Mouse (Mus musculus) hindbrain, embryonic 11.5 days (tissue): ENCODE data around the gene Gm21060. TPM values are rescaled to one million over a fixed set of nuclear protein-coding genes. Genes with fewer than 3 reads are reported as not detected.

ENCODE experiments used
- ATAC-seq: fragments of 200-750 bp; cut with Nextera tagmentation; 2 replicates; pipeline ENCODE4 v1.8.0; 2017; ENCODE audit warnings: mild to moderate bottlenecking, moderate TSS enrichment, moderate library complexity; ENCODE audit not compliant: low FRiP score
- DNase-seq: peaks from one replicate; pipeline ENCODE4 v3.0.0-alpha.2; 2015; ENCODE audit warnings: low spot score
- H3K27ac ChIP-seq: fragments of 300-500 bp; sonication (generic); 2 replicates; pipeline ENCODE4 v1.5.1; 2014; ENCODE audit warnings: mild to moderate bottlenecking, low read depth, low read length
- H3K27me3 ChIP-seq: fragments of 300-500 bp; sonication (generic); 2 replicates; pipeline ENCODE4 v1.6.1; 2014; ENCODE audit warnings: mild to moderate bottlenecking, low read length, moderate library complexity, mixed read lengths; ENCODE audit not compliant: control insufficient read depth, insufficient read depth
- H3K36me3 ChIP-seq: fragments of 300-500 bp; sonication (generic); 2 replicates; pipeline ENCODE4 v1.6.1; 2014; ENCODE audit warnings: mild to moderate bottlenecking, low read length, moderate library complexity, mixed read lengths; ENCODE audit not compliant: control insufficient read depth, insufficient read depth
- H3K4me1 ChIP-seq: fragments of 300-500 bp; sonication (generic); replicated peaks from 2 replicates; pipeline ENCODE4 v1.6.1; 2014; ENCODE audit warnings: low read length, mixed read lengths; ENCODE audit not compliant: control insufficient read depth, insufficient read depth
- H3K4me2 ChIP-seq: fragments of 300-500 bp; sonication (generic); replicated peaks from 2 replicates; pipeline ENCODE4 v1.6.1; 2014; ENCODE audit warnings: mild to moderate bottlenecking, low read depth, low read length
- H3K4me3 ChIP-seq: fragments of 300-500 bp; sonication (generic); 2 replicates; pipeline ENCODE4 v1.5.1; 2014; ENCODE audit warnings: low read depth, low read length
- H3K9ac ChIP-seq: fragments of 300-500 bp; sonication (generic); 2 replicates; pipeline ENCODE4 v1.6.1; 2014; ENCODE audit warnings: low read depth, low read length
- H3K9me3 ChIP-seq: fragments of 300-500 bp; sonication (generic); 2 replicates; pipeline ENCODE4 v1.6.1; 2016; ENCODE audit warnings: low read length; ENCODE audit not compliant: control insufficient read depth
- WGBS: fragments of 180-500 bp; shearing (Covaris S2); extraction: QIAGEN DNeasy Blood & Tissue Kit; methylation state at CpG from one replicate; pipeline ENCODE4 v1.1.7; 2014; 5-methylcytosine and 5-hydroxymethylcytosine counted together
- polyA plus RNA-seq: library from polyadenylated mRNA; unstranded; fragments of >200 nt; fragmentation: Nextera tagmentation; extraction: Ambion mirVana; gene quantifications from 2 replicates; pipeline ENCODE4 v1.2.1, GENCODE M21; 2014

Gm21060 gene
- polyA plus RNA-seq, 1 experiment from 2014 or later: not detected

DNA sequence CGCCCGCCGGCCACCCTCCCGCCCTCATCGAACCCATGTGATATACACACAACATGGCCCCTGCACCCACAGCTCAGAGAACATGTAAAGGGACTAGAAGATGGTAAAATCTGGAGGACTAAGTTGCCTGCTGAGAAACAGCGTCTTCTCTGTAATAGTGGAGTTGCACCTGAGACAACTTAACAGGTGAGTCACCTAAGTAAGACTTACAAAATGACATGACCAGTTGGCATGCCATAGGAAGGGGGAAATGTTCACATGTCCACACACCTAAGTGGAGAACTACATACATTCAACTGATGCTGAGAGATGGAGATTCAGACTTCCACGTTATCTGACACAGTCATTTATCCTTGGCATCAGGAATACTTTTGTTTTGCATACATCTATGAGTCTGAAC lies 29.7 kb downstream of the Gm21060 start:
- 23% methylated on average over 7 of the region's 7 CpGs for WGBS
- no peak for ATAC-seq
- H3K4me3 ChIP-seq: no peak overlapping the region

GRCm38 (mm10) chr19:61266651-61267050 lies 30.2 kb downstream of the Gm21060 start:
- no peaks in the 10 kb centered on the region for H3K36me3 ChIP-seq
- ATAC-seq: no peak

More for the DNA sequence above, 29.7 kb downstream of the Gm21060 start:
- no peaks in the 10 kb centered on the region for H3K27me3 ChIP-seq
- H3K27ac ChIP-seq: no peak overlapping the region
- no peaks in the 10 kb centered on the region for H3K4me1 ChIP-seq
- H3K9ac ChIP-seq: no peak overlapping the region
- no peak overlapping the region for H3K4me2 ChIP-seq
- no peaks in the 10 kb centered on the region for H3K36me3 ChIP-seq
- no peaks in the 10 kb centered on the region for H3K9me3 ChIP-seq
- peak; percentile 32 for DNase-seq

GRCm38 (mm10) chr19:61266246-61266615 lies 30.6 kb downstream of the Gm21060 start:
- no peak overlapping the region for H3K27ac ChIP-seq
- peak; percentile 63 for DNase-seq
- no peaks in the 10 kb centered on the region for H3K9me3 ChIP-seq
- H3K9ac ChIP-seq: no peak overlapping the region
- H3K4me2 ChIP-seq: no peak overlapping the region
- no peaks in the 10 kb centered on the region for H3K27me3 ChIP-seq
- no peaks in the 10 kb centered on the region for H3K36me3 ChIP-seq
- WGBS: 2% methylated on average over 12 of the region's 12 CpGs
- H3K4me1 ChIP-seq: no peaks in the 10 kb centered on the region
- ATAC-seq: no peak
- no peak overlapping the region for H3K4me3 ChIP-seq

More at GRCm38 (mm10) chr19:61266651-61267050, 30.2 kb downstream of the Gm21060 start:
- H3K4me1 ChIP-seq: no peaks in the 10 kb centered on the region
- no peak overlapping the region for H3K27ac ChIP-seq
- 3% methylated on average over 24 of the region's 26 CpGs for WGBS
- peak; percentile 89 for DNase-seq
- H3K9ac ChIP-seq: no peak overlapping the region
- no peak overlapping the region for H3K4me2 ChIP-seq
- no peak overlapping the region for H3K4me3 ChIP-seq
- H3K9me3 ChIP-seq: no peaks in the 10 kb centered on the region
- H3K27me3 ChIP-seq: no peaks in the 10 kb centered on the region

DNA sequence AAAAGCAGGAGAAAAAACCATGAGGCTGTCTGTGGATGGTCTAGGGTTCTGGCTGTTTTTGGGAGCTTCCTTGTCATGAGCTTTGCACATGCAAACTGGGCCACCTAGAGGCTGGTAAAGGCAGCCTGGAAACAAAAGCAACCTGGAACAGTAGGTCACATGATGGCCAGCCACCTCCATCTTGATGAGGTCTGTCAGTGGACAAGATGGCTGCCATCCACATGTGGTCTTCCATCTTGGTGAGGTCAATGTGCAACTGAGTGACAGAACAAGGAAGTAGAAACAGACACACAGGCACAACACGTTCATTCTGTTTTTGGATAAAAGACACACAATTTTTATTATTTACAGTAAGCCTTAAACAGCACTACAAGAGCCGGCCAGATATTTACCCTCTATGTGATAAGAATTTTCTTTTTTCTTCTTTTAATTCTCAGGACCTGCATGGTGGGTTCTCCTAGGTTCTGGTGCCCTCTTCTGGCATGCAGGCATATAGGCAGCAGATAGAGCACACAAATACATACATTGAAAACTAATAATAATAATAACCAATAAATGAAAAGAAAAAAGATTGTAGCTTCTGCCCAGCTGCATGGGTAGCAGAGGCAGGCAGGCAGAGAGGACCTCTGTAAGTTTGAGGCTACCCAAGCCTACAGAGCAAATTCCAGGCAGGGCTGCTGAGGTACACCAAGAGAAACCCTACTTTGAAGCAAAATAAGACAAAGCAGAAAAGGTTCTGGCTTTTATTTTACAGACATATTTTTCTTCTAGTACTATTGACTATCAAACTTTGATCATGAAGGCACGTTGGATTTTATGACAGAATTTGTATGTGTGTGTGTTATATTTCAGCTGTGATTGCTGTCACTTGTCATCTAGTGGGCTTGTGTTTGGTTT lies 31.3 kb downstream of the Gm21060 start:
- H3K9ac ChIP-seq: no peak overlapping the region
- ATAC-seq: peak; percentile 60
- 35% methylated on average over 3 of the region's 3 CpGs for WGBS

GRCm38 (mm10) chr19:61264933-61265332 lies 31.9 kb downstream of the Gm21060 start:
- Histone ChIP-seq H3K27me3 (no peaks in the 10 kb centered on the region), H3K9ac (no peak overlapping the region), H3K4me1 (no peaks in the 10 kb centered on the region), H3K27ac (no peak overlapping the region), H3K4me3 (no peak overlapping the region), H3K9me3 (no peaks in the 10 kb centered on the region), H3K4me2 (no peak overlapping the region), H3K36me3 (no peaks in the 10 kb centered on the region)
- DNase-seq: no peak
- ATAC-seq: no peak

More for the DNA sequence above, 31.3 kb downstream of the Gm21060 start:
- peak; percentile 64 for DNase-seq
- no peak overlapping the region for H3K4me3 ChIP-seq
- H3K27ac ChIP-seq: no peak overlapping the region
- H3K36me3 ChIP-seq: no peaks in the 10 kb centered on the region
- no peaks in the 10 kb centered on the region for H3K27me3 ChIP-seq
- H3K4me2 ChIP-seq: no peak overlapping the region
- no peaks in the 10 kb centered on the region for H3K4me1 ChIP-seq
- H3K9me3 ChIP-seq: no peaks in the 10 kb centered on the region

GRCm38 (mm10) chr19:61264227-61264626 lies 32.6 kb downstream of the Gm21060 start:
- WGBS: 88% methylated on average over 1 of the region's 1 CpGs
- no peaks in the 10 kb centered on the region for H3K36me3 ChIP-seq
- H3K9ac ChIP-seq: no peak overlapping the region
- H3K4me2 ChIP-seq: no peak overlapping the region
- H3K4me1 ChIP-seq: no peaks in the 10 kb centered on the region
- DNase-seq (peak; percentile 50), ATAC-seq (no peak)
- no peak overlapping the region for H3K4me3 ChIP-seq
- H3K27ac ChIP-seq: no peak overlapping the region
- no peaks in the 10 kb centered on the region for H3K27me3 ChIP-seq
- no peaks in the 10 kb centered on the region for H3K9me3 ChIP-seq

- 96% methylated on average over 1 of the region's 1 CpGs for WGBS
- no peak overlapping the region for H3K27ac ChIP-seq
Observed at GRCm38 (mm10) chr19:61261241-61261640, 35.6 kb downstream of the Gm21060 start.

GRCm38 (mm10) chr19:61257733-61258132 lies 39.1 kb downstream of the Gm21060 start:
- Histone ChIP-seq H3K4me3 (no peak overlapping the region), H3K9me3 (no peaks in the 10 kb centered on the region), H3K27me3 (no peaks in the 10 kb centered on the region), H3K36me3 (no peaks in the 10 kb centered on the region), H3K4me2 (no peak overlapping the region), H3K27ac (no peak overlapping the region), H3K4me1 (no peaks in the 10 kb centered on the region), H3K9ac (no peak overlapping the region)
- WGBS: 93% methylated on average over 18 of the region's 18 CpGs
- ATAC-seq (no peak), DNase-seq (no peak)

More at GRCm38 (mm10) chr19:61261241-61261640, 35.6 kb downstream of the Gm21060 start:
- ATAC-seq (no peak), DNase-seq (no peak)
- no peak overlapping the region for H3K4me2 ChIP-seq
- H3K4me3 ChIP-seq: no peak overlapping the region
- H3K9ac ChIP-seq: no peak overlapping the region
- H3K4me1 ChIP-seq: no peaks in the 10 kb centered on the region
- no peaks in the 10 kb centered on the region for H3K9me3 ChIP-seq
- no peaks in the 10 kb centered on the region for H3K36me3 ChIP-seq
- H3K27me3 ChIP-seq: no peaks in the 10 kb centered on the region
